Mouse (Mus musculus) CH12.LX (cell line): ENCODE results near the gene Pde4d. TPM values are rescaled to one million over a fixed set of nuclear protein-coding genes. Genes with fewer than 3 reads are reported as not detected.

ENCODE experiments used
- DNase-seq: peaks from one replicate; pipeline ENCODE4 v3.0.0-alpha.2; 2013; ENCODE audit errors: extremely low read depth
- H3K27ac ChIP-seq: 2 replicates; pipeline ENCODE4 v1.5.1; 2012; ENCODE audit warnings: low read depth, mild to moderate bottlenecking, control low read depth, moderate library complexity; ENCODE audit not compliant: insufficient read depth
- H3K27me3 ChIP-seq: replicated peaks from 2 replicates; pipeline ENCODE3; 2012; ENCODE audit warnings: inconsistent platforms
- H3K36me3 ChIP-seq, 2 experiments: replicated peaks in 1 of 2; 2 replicates each; pipeline versions ENCODE3 to v1.6.1; 2012; ENCODE audit warnings: inconsistent platforms in 1 of 2, low read length in 1 of 2, mild to moderate bottlenecking in 1 of 2, mixed read lengths in 1 of 2, moderate library complexity in 1 of 2; ENCODE audit not compliant: control insufficient read depth in 1 of 2, insufficient read depth in 1 of 2
- H3K4me1 ChIP-seq, 2 experiments: 2 replicates each; pipeline ENCODE4 v1.6.1; 2012; ENCODE audit warnings: inconsistent platforms in 1 of 2, moderate library complexity in 1 of 2; ENCODE audit not compliant: insufficient read depth in 2 of 2, control insufficient read depth in 1 of 2
- H3K4me2 ChIP-seq: 2 replicates; pipeline ENCODE4 v1.6.1; 2012; ENCODE audit warnings: low read depth, mild to moderate bottlenecking, control low read depth; ENCODE audit not compliant: poor library complexity, insufficient read depth, severe bottlenecking
- H3K4me3 ChIP-seq, 3 experiments: fragments of 150-350 bp in 1 of 3; sonication (generic) in 1 of 3; replicated peaks in 1 of 3; 2 replicates each; pipeline versions ENCODE3 to v1.5.1; 2011 to 2012; ENCODE audit warnings: low read depth in 2 of 3, low read length in 2 of 3, mild to moderate bottlenecking in 2 of 3, moderate library complexity in 2 of 3, control low read depth in 1 of 3, improper control_type of control experiment in 1 of 3, inconsistent platforms in 1 of 3, mixed read lengths in 1 of 3; ENCODE audit not compliant: poor library complexity in 1 of 3
- H3K79me2 ChIP-seq: replicated peaks from 2 replicates; pipeline ENCODE4 v1.6.1; 2012; ENCODE audit warnings: mild to moderate bottlenecking, moderate library complexity; ENCODE audit not compliant: control insufficient read depth, poor library complexity, insufficient read depth, severe bottlenecking; ENCODE audit errors: extremely low read depth
- H3K9ac ChIP-seq: 2 replicates; pipeline ENCODE4 v1.6.1; 2012; ENCODE audit warnings: low read depth, mild to moderate bottlenecking, control low read depth, moderate library complexity; ENCODE audit not compliant: insufficient read depth
- H3K9me3 ChIP-seq: replicated peaks from 2 replicates; pipeline ENCODE3; 2012; ENCODE audit warnings: low read length, inconsistent platforms, mixed read lengths
- BHLHE40 ChIP-seq: IDR thresholded peaks from 2 replicates; pipeline ENCODE4 v1.6.1; 2011; ENCODE audit warnings: mild to moderate bottlenecking, low read depth, low read length, improper control_type of control experiment
- CHD1 ChIP-seq: IDR thresholded peaks from 2 replicates; pipeline ENCODE4 v1.6.1; 2012; ENCODE audit warnings: low read depth, low read length, improper control_type of control experiment, inconsistent platforms
- CTCF ChIP-seq, 2 experiments: IDR thresholded peaks in 1 of 2; conservative IDR thresholded peaks in 1 of 2; 2 replicates each; pipeline ENCODE4 v1.5.1; 2011 to 2012; ENCODE audit warnings: low read depth in 2 of 2, low read length in 2 of 2, improper control_type of control experiment in 1 of 2, inconsistent platforms in 1 of 2, mild to moderate bottlenecking in 1 of 2, moderate library complexity in 1 of 2
- E2F4 ChIP-seq: IDR thresholded peaks from 2 replicates; pipeline ENCODE4 v1.6.1; 2011; ENCODE audit warnings: low read depth, low read length, improper control_type of control experiment; ENCODE audit not compliant: insufficient replicate concordance
- ELF1 ChIP-seq: IDR thresholded peaks from 2 replicates; pipeline ENCODE4 v1.6.1; 2014; ENCODE audit warnings: low read depth, mild to moderate bottlenecking, inconsistent platforms, low read length, improper control_type of control experiment
- EP300 ChIP-seq: IDR thresholded peaks from 2 replicates; pipeline ENCODE4 v1.6.1; 2011; ENCODE audit warnings: low read length, improper control_type of control experiment
- HCFC1 ChIP-seq: IDR thresholded peaks from 2 replicates; pipeline ENCODE4 v1.6.1; 2012; ENCODE audit warnings: low read depth, mild to moderate bottlenecking, inconsistent platforms, low read length, improper control_type of control experiment
- JUN ChIP-seq: IDR thresholded peaks from 2 replicates; pipeline ENCODE4 v1.6.1; 2011; ENCODE audit warnings: low read depth, mild to moderate bottlenecking, low read length, improper control_type of control experiment, moderate library complexity; ENCODE audit not compliant: insufficient read depth
- KAT2A ChIP-seq: IDR thresholded peaks from 2 replicates; pipeline ENCODE4 v1.6.1; 2012; ENCODE audit warnings: low read length, improper control_type of control experiment, inconsistent platforms; ENCODE audit not compliant: insufficient replicate concordance
- MAX ChIP-seq: IDR thresholded peaks from 2 replicates; pipeline ENCODE4 v1.6.1; 2011; ENCODE audit warnings: low read length, improper control_type of control experiment
- MEF2A ChIP-seq: IDR thresholded peaks from 2 replicates; pipeline ENCODE4 v1.6.1; 2014; ENCODE audit warnings: low read depth, mild to moderate bottlenecking, inconsistent platforms, low read length, improper control_type of control experiment, borderline replicate concordance
- MXI1 ChIP-seq: IDR thresholded peaks from 2 replicates; pipeline ENCODE4 v1.6.1; 2011; ENCODE audit warnings: mild to moderate bottlenecking, low read depth, low read length, improper control_type of control experiment
- MYC ChIP-seq: IDR thresholded peaks from 2 replicates; pipeline ENCODE4 v1.6.1; 2011; ENCODE audit warnings: low read depth, mild to moderate bottlenecking, improper control_type of control experiment, low read length
- NELFE ChIP-seq: IDR thresholded peaks from 2 replicates; pipeline ENCODE4 v1.6.1; 2011; ENCODE audit warnings: low read depth, low read length, improper control_type of control experiment
- PAX5 ChIP-seq: IDR thresholded peaks from 2 replicates; pipeline ENCODE4 v1.6.1; 2012; ENCODE audit warnings: low read length, inconsistent platforms, mixed read lengths
- POLR2AphosphoS2 ChIP-seq: IDR thresholded peaks from 2 replicates; pipeline ENCODE4 v1.6.1; 2011; ENCODE audit warnings: low read depth, low read length, improper control_type of control experiment
- RCOR1 ChIP-seq: conservative IDR thresholded peaks from 2 replicates; pipeline ENCODE4 v1.6.1; 2012; ENCODE audit warnings: low read depth, mild to moderate bottlenecking, inconsistent platforms, low read length, improper control_type of control experiment
- SIN3A ChIP-seq: IDR thresholded peaks from 2 replicates; pipeline ENCODE4 v1.6.1; 2012; ENCODE audit warnings: low read length, improper control_type of control experiment, inconsistent platforms
- SMC3 ChIP-seq: IDR thresholded peaks from 2 replicates; pipeline ENCODE4 v1.6.1; 2011; ENCODE audit warnings: low read depth, low read length, improper control_type of control experiment
- TBP ChIP-seq: conservative IDR thresholded peaks from 2 replicates; pipeline ENCODE4 v1.6.1; 2011; ENCODE audit warnings: low read depth, low read length, improper control_type of control experiment
- TCF12 ChIP-seq: IDR thresholded peaks from 2 replicates; pipeline ENCODE4 v1.6.1; 2014; ENCODE audit warnings: low read depth, mild to moderate bottlenecking, inconsistent platforms, low read length, improper control_type of control experiment
- USF1 ChIP-seq: IDR thresholded peaks from 2 replicates; pipeline ENCODE4 v1.6.1; 2014; ENCODE audit warnings: low read depth, mild to moderate bottlenecking, inconsistent platforms, low read length, improper control_type of control experiment
- ZC3H11A ChIP-seq: IDR thresholded peaks from 2 replicates; pipeline ENCODE4 v1.6.1; 2012; ENCODE audit warnings: low read depth, mild to moderate bottlenecking, inconsistent platforms, low read length, improper control_type of control experiment
- ZKSCAN1 ChIP-seq: IDR thresholded peaks from 2 replicates; pipeline ENCODE4 v1.6.1; 2012; ENCODE audit warnings: low read depth, inconsistent platforms, low read length, improper control_type of control experiment, borderline replicate concordance
- ZMIZ1 ChIP-seq: IDR thresholded peaks from 2 replicates; pipeline ENCODE4 v1.6.1; 2012; ENCODE audit warnings: low read depth, mild to moderate bottlenecking, inconsistent platforms, low read length, improper control_type of control experiment
- ZNF384 ChIP-seq: IDR thresholded peaks from 2 replicates; pipeline ENCODE4 v1.6.1; 2012; ENCODE audit warnings: low read depth, low read length, improper control_type of control experiment, inconsistent platforms
- dilution Hi-C: fragments of 300-500 bp; cut with MboI; formaldehyde crosslinking; loops from 2 replicates; pipeline ENCODE4 v1.14.3; 2020; ENCODE audit warnings: low sequenced_read_pairs; ENCODE audit not compliant: extremely low pct_unique_long_range_greater_than_20kb, extremely low pct_ligation_motif_present
- in situ Hi-C: fragments of 300-500 bp; cut with MboI; formaldehyde crosslinking; loops from 3 replicates; pipeline ENCODE4 v1.14.3; 2019; ENCODE audit warnings: low sequenced_read_pairs, low pct_ligation_motif_present, low pct_unique_long_range_greater_than_20kb, mixed read lengths
- polyA plus RNA-seq: library from polyadenylated mRNA; unstranded; fragments of >175 nt; gene quantifications from 2 replicates; pipeline ENCODE4 v1.2.1, GENCODE M21; 2012; ENCODE audit warnings: low read depth; ENCODE audit not compliant: insufficient read length
- total RNA-seq, 2 experiments: library from RNA; depleted of rRNA; stranded (reverse); fragments of 300-350 nt in 1 of 2; fragments of >200 nt in 1 of 2; gene quantifications; 2 replicates each; pipeline ENCODE4 v1.2.3; 2012 to 2014

The Pde4d gene
- total and polyA plus RNA-seq, 3 experiments = not detected

- H3K79me2 ChIP-seq = no peaks in the 10 kb centered on the region
- dilution Hi-C loops = no loop called here
- no peak for TF ChIP-seq ZKSCAN1
- TF ChIP-seq BHLHE40 = no peak
- no peak for TF ChIP-seq TBP
- TF ChIP-seq CHD1 = no peak
- TF ChIP-seq MXI1 = no peak
- TF ChIP-seq ZC3H11A = no peak
- no peak for TF ChIP-seq CTCF (conservative IDR thresholded peaks at IDR 0.05 in 1 of 2, IDR thresholded peaks at IDR 0.05 in 1 of 2; ENCODE audit: low read depth in 2 of 2, low read length in 2 of 2)
- TF ChIP-seq RCOR1 = no peak
- no peak for TF ChIP-seq MYC
- TF ChIP-seq HCFC1 = no peak
- no peak for TF ChIP-seq ZNF384
- TF ChIP-seq NELFE = no peak
- TF ChIP-seq SMC3 = no peak
- no peak for TF ChIP-seq USF1
- no peak for TF ChIP-seq JUN
- no peak for TF ChIP-seq EP300
- TF ChIP-seq POLR2AphosphoS2 = no peak
- no peak for TF ChIP-seq TCF12
- H3K9ac ChIP-seq = no peak overlapping the region
- H3K4me2 ChIP-seq = no peak overlapping the region
- H3K4me3 ChIP-seq = no peak overlapping the region
- H3K9me3 ChIP-seq = no peaks in the 10 kb centered on the region
- H3K27me3 ChIP-seq = no peaks in the 10 kb centered on the region
- in situ Hi-C loops = no loop called here
- H3K36me3 ChIP-seq = no peaks in the 10 kb centered on the region
- H3K4me1 ChIP-seq = no peaks in the 10 kb centered on the region
- no peak overlapping the region for H3K27ac ChIP-seq
- no peak for DNase-seq
These were observed 105.2 kb downstream of the Pde4d start for GRCm38 (mm10) chr13:108554901-108555300.

DNA sequence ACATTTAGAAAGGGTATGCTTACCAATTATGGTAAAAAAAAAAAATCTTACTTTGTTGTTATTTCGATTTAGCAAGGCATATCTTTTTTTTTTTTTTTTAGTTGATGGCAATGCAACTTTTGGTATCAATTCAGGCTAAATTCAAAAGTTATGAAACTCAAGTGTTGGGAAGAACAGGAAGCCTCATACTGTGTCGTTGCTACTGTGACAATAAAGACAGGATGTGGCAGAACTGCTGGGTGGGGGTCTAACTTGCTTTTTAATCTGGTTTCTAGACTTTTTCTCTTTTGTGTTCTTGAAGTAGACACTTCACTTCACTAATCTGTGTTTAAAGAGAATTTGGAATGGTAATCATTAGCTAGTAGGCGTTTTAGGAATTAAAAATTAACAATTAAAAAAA lies 147.2 kb downstream of the Pde4d start:
- dilution Hi-C loops = no loop called here
- H3K9me3 ChIP-seq = no peaks in the 10 kb centered on the region

More for the DNA sequence above, 147.2 kb downstream of the Pde4d start:
- H3K9ac ChIP-seq = no peak overlapping the region
- no peaks in the 10 kb centered on the region for H3K36me3 ChIP-seq
- H3K27ac ChIP-seq = no peak overlapping the region
- no peaks in the 10 kb centered on the region for H3K27me3 ChIP-seq
- no peak overlapping the region for H3K4me2 ChIP-seq
- in situ Hi-C loops = no loop called here
- H3K4me1 ChIP-seq = no peaks in the 10 kb centered on the region; a peak in 1 of 4 replicates
- no peak for DNase-seq
- H3K79me2 ChIP-seq = no peaks in the 10 kb centered on the region
- H3K4me3 ChIP-seq = no peak overlapping the region
- TF ChIP-seq MXI1 = no peak
- no peak for TF ChIP-seq E2F4
- no peak for TF ChIP-seq HCFC1
- TF ChIP-seq MAX = no peak
- no peak for TF ChIP-seq USF1
- TF ChIP-seq KAT2A = no peak
- no peak for TF ChIP-seq MEF2A
- no peak for TF ChIP-seq PAX5
- TF ChIP-seq ELF1 = no peak
- TF ChIP-seq RCOR1 = no peak
- no peak for TF ChIP-seq ZMIZ1
- no peak for TF ChIP-seq SIN3A
- no peak for TF ChIP-seq BHLHE40
